Mouse (Mus musculus) forebrain, embryonic 11.5 days (tissue): ENCODE data around the gene Arhgap10. TPM values are rescaled to one million over a fixed set of nuclear protein-coding genes. Genes with fewer than 3 reads are reported as not detected.
"Not testable (repeated sequence)": the region's sequence is repeated elsewhere in the genome, so short reads cannot be mapped to it uniquely, and the experiment has no call there.

ENCODE experiments used
- ATAC-seq: fragments of 200-750 bp; cut with Nextera tagmentation; replicated peaks from 2 replicates; pipeline ENCODE4 v1.8.0; 2017; ENCODE audit warnings: moderate TSS enrichment; ENCODE audit not compliant: low FRiP score
- DNase-seq: peaks from one replicate; pipeline ENCODE4 v3.0.0-alpha.2; 2017; ENCODE audit warnings: low spot score
- H3K27ac ChIP-seq: fragments of 300-500 bp; sonication (generic); 2 replicates; pipeline ENCODE4 v1.5.1; 2014; ENCODE audit warnings: low read depth, low read length
- H3K27me3 ChIP-seq: fragments of 300-500 bp; sonication (generic); 2 replicates; pipeline ENCODE4 v1.6.1; 2014; ENCODE audit warnings: mild to moderate bottlenecking, low read length, mixed read lengths; ENCODE audit not compliant: control insufficient read depth, insufficient read depth
- H3K36me3 ChIP-seq: fragments of 300-500 bp; sonication (generic); 2 replicates; pipeline ENCODE4 v1.6.1; 2014; ENCODE audit warnings: mild to moderate bottlenecking, low read length, moderate library complexity, mixed read lengths; ENCODE audit not compliant: control insufficient read depth, insufficient read depth
- H3K4me1 ChIP-seq: fragments of 300-500 bp; sonication (generic); replicated peaks from 2 replicates; pipeline ENCODE4 v1.6.1; 2014; ENCODE audit warnings: low read length, mixed read lengths; ENCODE audit not compliant: control insufficient read depth, insufficient read depth
- H3K4me2 ChIP-seq: fragments of 300-500 bp; sonication (generic); 2 replicates; pipeline ENCODE4 v1.6.1; 2014; ENCODE audit warnings: low read depth, mild to moderate bottlenecking, low read length, moderate library complexity, mixed read lengths; ENCODE audit not compliant: severe bottlenecking
- H3K4me3 ChIP-seq: fragments of 300-500 bp; sonication (generic); 2 replicates; pipeline ENCODE4 v1.5.1; 2014; ENCODE audit warnings: low read depth, low read length
- H3K9ac ChIP-seq: fragments of 300-500 bp; sonication (generic); 2 replicates; pipeline ENCODE4 v1.6.1; 2014; ENCODE audit warnings: low read length
- H3K9me3 ChIP-seq: fragments of 300-500 bp; sonication (generic); 2 replicates; pipeline ENCODE4 v1.6.1; 2016; ENCODE audit warnings: low read length, mixed read lengths; ENCODE audit not compliant: control insufficient read depth
- WGBS: fragments of 180-500 bp; shearing (Covaris S2); extraction: QIAGEN DNeasy Blood & Tissue Kit; methylation state at CpG from one replicate; pipeline ENCODE4 v1.1.7; 2014; 5-methylcytosine and 5-hydroxymethylcytosine counted together
- polyA plus RNA-seq: library from polyadenylated mRNA; unstranded; fragments of >200 nt; fragmentation: Nextera tagmentation; extraction: Ambion mirVana; gene quantifications from 2 replicates; pipeline ENCODE4 v1.2.1, GENCODE M21; 2014

The Arhgap10 gene
- polyA plus RNA-seq, 1 experiment from 2014 or later: 15.4 TPM

GRCm38 (mm10) chr8:77341329-77341728, 176.4 kb downstream of the Arhgap10 start:
- Histone ChIP-seq H3K4me2 (no peak overlapping the region), H3K4me1 (no peaks in the 10 kb centered on the region), H3K36me3 (no peaks in the 10 kb centered on the region), H3K9me3 (no peaks in the 10 kb centered on the region), H3K4me3 (no peak overlapping the region), H3K9ac (no peak overlapping the region), H3K27ac (no peak overlapping the region), H3K27me3 (no peaks in the 10 kb centered on the region)
- WGBS: 62% methylated on average over 9 of the region's 9 CpGs
- DNase-seq: no peak
- ATAC-seq: no peak

GRCm38 (mm10) chr8:77340046-77340747, 177.6 kb downstream of the Arhgap10 start:
- no peak for DNase-seq
- 0 out of 2 replicates have a peak, but pooled peaks have one; percentile 47 for ATAC-seq

GRCm38 (mm10) chr8:77337272-77337671, 180.5 kb downstream of the Arhgap10 start:
- H3K27ac ChIP-seq: no peak overlapping the region
- no peak overlapping the region for H3K9ac ChIP-seq
- WGBS: 79% methylated on average over 12 of the region's 12 CpGs
- no peaks in the 10 kb centered on the region for H3K27me3 ChIP-seq
- DNase-seq: no peak
- no peaks in the 10 kb centered on the region for H3K4me1 ChIP-seq
- no peak overlapping the region for H3K4me3 ChIP-seq
- ATAC-seq: no peak
- no peak overlapping the region for H3K4me2 ChIP-seq
- no peaks in the 10 kb centered on the region for H3K36me3 ChIP-seq
- no peaks in the 10 kb centered on the region for H3K9me3 ChIP-seq

More at GRCm38 (mm10) chr8:77340046-77340747, 177.6 kb downstream of the Arhgap10 start:
- no peak overlapping the region for H3K27ac ChIP-seq
- WGBS: 72% methylated on average over 6 of the region's 6 CpGs
- no peaks in the 10 kb centered on the region for H3K36me3 ChIP-seq
- H3K9ac ChIP-seq: no peak overlapping the region
- H3K4me1 ChIP-seq: no peaks in the 10 kb centered on the region
- no peak overlapping the region for H3K4me2 ChIP-seq
- no peaks in the 10 kb centered on the region for H3K27me3 ChIP-seq
- no peaks in the 10 kb centered on the region for H3K9me3 ChIP-seq
- H3K4me3 ChIP-seq: no peak overlapping the region

GRCm38 (mm10) chr8:77331180-77331579, 186.6 kb downstream of the Arhgap10 start:
- no peak overlapping the region for H3K27ac ChIP-seq
- H3K4me2 ChIP-seq: no peak overlapping the region
- DNase-seq (peak; percentile 26), ATAC-seq (no peak)
- no peaks in the 10 kb centered on the region for H3K4me1 ChIP-seq
- 91% methylated on average over 12 of the region's 12 CpGs for WGBS
- no peaks in the 10 kb centered on the region for H3K36me3 ChIP-seq
- H3K27me3 ChIP-seq: no peaks in the 10 kb centered on the region
- H3K9ac ChIP-seq: no peak overlapping the region
- H3K4me3 ChIP-seq: no peak overlapping the region
- no peaks in the 10 kb centered on the region for H3K9me3 ChIP-seq

DNA sequence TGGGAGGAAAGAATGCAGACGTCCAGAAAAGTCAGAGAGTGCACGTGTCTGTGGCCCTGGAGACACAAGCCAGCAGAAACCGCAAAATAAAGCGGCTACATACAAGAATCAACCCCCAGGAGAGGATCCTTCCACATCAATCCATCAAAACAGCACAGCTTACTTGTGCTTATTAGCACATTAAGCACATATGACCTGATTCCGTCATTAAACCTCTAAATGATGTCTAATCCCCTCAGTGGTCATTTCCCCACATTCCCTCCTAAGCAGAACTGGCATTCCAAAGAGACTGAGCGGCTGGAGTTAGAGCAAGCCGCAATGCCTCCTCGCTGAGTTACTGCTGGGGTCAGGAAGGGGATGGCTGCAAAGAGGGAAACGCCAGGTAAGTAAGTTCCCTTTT, 187.4 kb downstream of the Arhgap10 start:
- no peak overlapping the region for H3K27ac ChIP-seq
- H3K4me3 ChIP-seq: no peak overlapping the region
- H3K27me3 ChIP-seq: no peaks in the 10 kb centered on the region
- H3K4me1 ChIP-seq: no peaks in the 10 kb centered on the region
- no peak overlapping the region for H3K9ac ChIP-seq
- no peaks in the 10 kb centered on the region for H3K9me3 ChIP-seq
- WGBS: 50% methylated on average over 9 of the region's 9 CpGs
- ATAC-seq (no peak), DNase-seq (peak; percentile 45)
- H3K4me2 ChIP-seq: no peak overlapping the region
- no peaks in the 10 kb centered on the region for H3K36me3 ChIP-seq

DNA sequence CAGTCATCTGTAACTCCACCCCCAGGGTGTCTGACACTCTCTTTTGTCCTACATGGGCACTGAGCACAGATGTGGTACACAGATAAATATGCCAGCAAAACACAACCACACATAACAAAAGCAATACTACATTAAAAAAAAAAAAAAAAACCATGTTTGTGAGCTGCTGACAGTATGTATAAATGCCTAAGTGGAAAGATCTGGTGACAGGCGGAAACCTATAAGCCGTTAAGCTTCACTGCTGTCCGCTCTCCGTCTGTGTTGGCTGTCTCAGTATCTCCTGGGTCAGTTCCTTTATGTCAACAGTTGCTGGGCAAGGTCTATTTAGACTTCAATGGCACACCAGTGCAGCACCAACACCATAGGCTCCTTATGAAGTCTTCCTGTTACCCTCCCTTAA, 188.0 kb downstream of the Arhgap10 start:
- no peak for DNase-seq
- 87% methylated on average over 4 of the region's 4 CpGs for WGBS
- H3K4me3 ChIP-seq: no peak overlapping the region
- no peaks in the 10 kb centered on the region for H3K4me1 ChIP-seq
- no peak overlapping the region for H3K9ac ChIP-seq
- no peak overlapping the region for H3K27ac ChIP-seq
- H3K4me2 ChIP-seq: no peak overlapping the region
- no peaks in the 10 kb centered on the region for H3K36me3 ChIP-seq
- no peaks in the 10 kb centered on the region for H3K9me3 ChIP-seq
- ATAC-seq: no peak
- no peaks in the 10 kb centered on the region for H3K27me3 ChIP-seq

DNA sequence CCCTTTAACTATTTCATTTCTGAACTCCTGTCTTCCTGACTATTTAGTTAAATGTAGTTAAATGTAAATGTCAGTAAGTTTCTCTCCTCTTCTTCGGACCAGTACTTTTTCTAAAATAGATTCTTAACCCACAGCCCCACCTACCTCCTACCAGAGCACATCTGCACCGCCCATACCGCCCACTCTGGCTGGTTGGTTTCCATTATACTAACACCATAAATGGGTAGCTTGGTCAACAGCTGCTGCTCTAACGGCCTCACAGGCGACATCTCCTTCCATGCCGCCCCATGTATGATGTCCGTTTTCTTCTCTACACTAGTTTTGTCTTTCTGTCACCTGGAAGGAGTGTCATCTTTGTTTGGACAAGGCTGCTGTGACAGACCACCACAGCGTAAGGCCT, 189.3 kb downstream of the Arhgap10 start:
- no peaks in the 10 kb centered on the region for H3K36me3 ChIP-seq
- H3K9ac ChIP-seq: no peak overlapping the region
- ATAC-seq (no peak), DNase-seq (peak; percentile 28)
- H3K4me2 ChIP-seq: no peak overlapping the region
- H3K27me3 ChIP-seq: no peaks in the 10 kb centered on the region
- H3K4me1 ChIP-seq: no peaks in the 10 kb centered on the region
- no peak overlapping the region for H3K27ac ChIP-seq
- no peaks in the 10 kb centered on the region for H3K9me3 ChIP-seq
- no peak overlapping the region for H3K4me3 ChIP-seq
- WGBS: 94% methylated on average over 8 of the region's 8 CpGs

DNA sequence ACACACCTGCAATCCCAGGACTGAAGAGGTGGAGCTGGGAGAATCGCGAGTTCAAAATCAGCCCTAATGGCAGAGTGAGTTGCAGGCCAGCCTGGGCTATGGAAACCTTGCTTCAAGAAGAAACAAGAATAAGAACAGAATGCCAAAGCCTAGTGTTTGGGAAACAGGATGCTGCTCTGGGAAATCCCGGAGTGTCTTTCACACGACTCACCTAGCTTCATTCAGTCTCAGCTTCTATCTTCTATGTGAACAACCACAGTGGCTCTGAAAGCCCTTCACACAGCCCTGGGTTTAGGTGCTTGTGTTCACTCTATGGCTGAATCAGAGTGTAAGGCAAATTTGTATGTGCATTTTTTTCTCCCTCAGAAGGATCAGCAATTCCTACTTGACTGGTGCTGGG, 190.4 kb downstream of the Arhgap10 start:
- no peak for ATAC-seq

DNA sequence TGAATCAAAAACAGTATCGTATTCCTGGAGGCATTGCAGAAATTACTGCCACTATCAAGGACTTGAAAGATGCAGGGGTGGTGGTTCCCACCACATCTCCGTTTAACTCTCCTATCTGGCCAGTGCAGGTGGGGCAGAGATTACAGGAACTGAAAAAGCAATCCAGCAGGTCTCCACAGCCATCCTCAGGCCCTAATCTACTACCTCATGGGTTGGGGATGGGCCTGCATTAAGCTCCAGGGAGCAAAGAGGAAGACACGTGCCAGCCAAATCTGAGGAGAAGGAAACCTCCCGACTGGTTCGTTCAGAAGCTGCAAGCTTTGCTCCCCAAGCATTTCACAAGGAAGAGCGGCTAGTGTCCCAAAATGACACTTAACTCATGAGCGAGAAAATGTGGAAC, 195.0 kb downstream of the Arhgap10 start:
- H3K9me3 ChIP-seq, H3K27me3 ChIP-seq, H3K4me2 ChIP-seq, H3K9ac ChIP-seq, H3K27ac ChIP-seq, H3K36me3 ChIP-seq, ATAC-seq, H3K4me1 ChIP-seq, H3K4me3 ChIP-seq: not testable (repeated sequence)
- DNase-seq: peak; percentile 13
- WGBS: 88% methylated on average over 6 of the region's 7 CpGs

More for the DNA sequence above, 190.4 kb downstream of the Arhgap10 start:
- no peaks in the 10 kb centered on the region for H3K4me1 ChIP-seq
- H3K27ac ChIP-seq: no peak overlapping the region
- no peak overlapping the region for H3K4me2 ChIP-seq
- H3K9ac ChIP-seq: no peak overlapping the region
- H3K4me3 ChIP-seq: no peak overlapping the region
- no peaks in the 10 kb centered on the region for H3K36me3 ChIP-seq
- peak; percentile 34 for DNase-seq
- H3K9me3 ChIP-seq: no peaks in the 10 kb centered on the region
- WGBS: 89% methylated on average over 4 of the region's 4 CpGs
- no peaks in the 10 kb centered on the region for H3K27me3 ChIP-seq
